ENCODE assay signal across 1 mouse cellular context in genomic region chr8:70223341-70223740, GRCm38 (mm10).
TF ChIP-seq lines count a peak whose summit lies in the region.

No protein-coding gene starts in this region.

TF ChIP-seq in MEL, 35 proteins besides CTCF, POLR2A, EP300 and RAD21:
- TF ChIP-seq MEF2A (IDR thresholded peaks at IDR 0.05; ENCODE audit: extremely low read depth, insufficient replicate concordance, low read depth, low read length, poor library complexity, severe bottlenecking), result no peak
- TF ChIP-seq SMC3 (IDR thresholded peaks at IDR 0.05; ENCODE audit: low read depth, low read length), result peak; percentile 41
